Mouse (Mus musculus): ENCODE measurements around the gene Ift46. TPM values are rescaled to one million over a fixed set of nuclear protein-coding genes. Genes with fewer than 3 reads are reported as not detected.
"Not testable (repeated sequence)": the region's sequence is repeated elsewhere in the genome, so short reads cannot be mapped to it uniquely, and the experiment has no call there.

Gene Ift46
- polyA plus RNA-seq, 1 experiment from 2014 or later, result 141 TPM

GRCm38 (mm10) chr9:44748473-44748872 is 19.2 kb upstream of the Ift46 start:
- DNase-seq (ENCODE audit: low spot score, missing footprints), result peak; percentile 39
- H3K27me3 ChIP-seq (ENCODE audit: control insufficient read depth, insufficient read depth, low read length), result no peaks in the 10 kb centered on the region
- no peak for ATAC-seq (ENCODE audit: low FRiP score)
- H3K4me3 ChIP-seq (ENCODE audit: low read depth, low read length), result no peak overlapping the region
- no peak overlapping the region for H3K9ac ChIP-seq (ENCODE audit: low read length)
- H3K9me3 ChIP-seq (ENCODE audit: control insufficient read depth, low read length), result no peaks in the 10 kb centered on the region
- H3K36me3 ChIP-seq (ENCODE audit: control insufficient read depth, insufficient read depth, low read length), result peaks cover 15% of the 10 kb centered on the region; the same call in 1 of the 2 replicates
- H3K4me1 ChIP-seq (ENCODE audit: control insufficient read depth, insufficient read depth, low read length), result no peaks in the 10 kb centered on the region
- no peak overlapping the region for H3K4me2 ChIP-seq
- WGBS, result 94% methylated on average over 7 of the region's 7 CpGs
- no peak overlapping the region for H3K27ac ChIP-seq (ENCODE audit: low read depth, low read length)

GRCm38 (mm10) chr9:44760873-44761272 is 6.8 kb upstream of the Ift46 start:
- Histone ChIP-seq H3K9ac (ENCODE audit: low read length) (no peak overlapping the region), H3K4me2 (no peak overlapping the region), H3K27ac (ENCODE audit: low read depth, low read length) (no peak overlapping the region), H3K36me3 (ENCODE audit: control insufficient read depth, insufficient read depth, low read length) (peaks cover 7% of the 10 kb centered on the region; the same call in 1 of the 2 replicates), H3K4me3 (ENCODE audit: low read depth, low read length) (no peak overlapping the region), H3K27me3 (ENCODE audit: control insufficient read depth, insufficient read depth, low read length) (no peaks in the 10 kb centered on the region), H3K4me1 (ENCODE audit: control insufficient read depth, insufficient read depth, low read length) (no peaks in the 10 kb centered on the region), H3K9me3 (ENCODE audit: control insufficient read depth, low read length) (no peaks in the 10 kb centered on the region)
- ATAC-seq (ENCODE audit: low FRiP score) (no peak), DNase-seq (ENCODE audit: low spot score, missing footprints) (no peak)
- 89% methylated on average over 2 of the region's 2 CpGs for WGBS

GRCm38 (mm10) chr9:44768029-44768394 is 304 bp downstream of the Ift46 start:
- not testable (repeated sequence) for H3K9ac ChIP-seq (ENCODE audit: low read length); ATAC-seq (ENCODE audit: low FRiP score); DNase-seq (ENCODE audit: low spot score, missing footprints); H3K27me3 ChIP-seq (ENCODE audit: control insufficient read depth, insufficient read depth, low read length); H3K36me3 ChIP-seq (ENCODE audit: control insufficient read depth, insufficient read depth, low read length); H3K4me1 ChIP-seq (ENCODE audit: control insufficient read depth, insufficient read depth, low read length); H3K9me3 ChIP-seq (ENCODE audit: control insufficient read depth, low read length); H3K27ac ChIP-seq (ENCODE audit: low read depth, low read length)
- H3K4me2 ChIP-seq, result peak overlapping the region; percentile 4; the same call in 1 of the 2 replicates
- WGBS, result 51% methylated on average over 7 of the region's 9 CpGs
- H3K4me3 ChIP-seq (ENCODE audit: low read depth, low read length), result peak overlapping the region; percentile 100; the same call in 1 of the 2 replicates

GRCm38 (mm10) chr9:44771376-44771775 is 3.7 kb downstream of the Ift46 start:
- WGBS, result 90% methylated on average over 5 of the region's 5 CpGs
- ATAC-seq (ENCODE audit: low FRiP score), result no peak
- no peak overlapping the region for H3K4me3 ChIP-seq (ENCODE audit: low read depth, low read length)

GRCm38 (mm10) chr9:44772392-44772749 is 4.7 kb downstream of the Ift46 start:
- no peaks in the 10 kb centered on the region for H3K27me3 ChIP-seq (ENCODE audit: control insufficient read depth, insufficient read depth, low read length)
- H3K9ac ChIP-seq (ENCODE audit: low read length), result peak overlapping the region; percentile 84; the same call in 1 of the 2 replicates
- H3K9me3 ChIP-seq (ENCODE audit: control insufficient read depth, low read length), result no peaks in the 10 kb centered on the region
- H3K36me3 ChIP-seq (ENCODE audit: control insufficient read depth, insufficient read depth, low read length), result no peaks in the 10 kb centered on the region
- no peak for ATAC-seq (ENCODE audit: low FRiP score)
- peak overlapping the region; percentile 73; the same call in 1 of the 2 replicates for H3K4me3 ChIP-seq (ENCODE audit: low read depth, low read length)
- H3K4me2 ChIP-seq, result no peak overlapping the region
- H3K27ac ChIP-seq (ENCODE audit: low read depth, low read length), result no peak overlapping the region
- DNase-seq (ENCODE audit: low spot score, missing footprints), result peak; percentile 87
- 23% methylated on average over 5 of the region's 5 CpGs for WGBS
- H3K4me1 ChIP-seq (ENCODE audit: control insufficient read depth, insufficient read depth, low read length), result peaks cover 4% of the 10 kb centered on the region; the same call in 1 of the 2 replicates

More at GRCm38 (mm10) chr9:44771376-44771775, 3.7 kb downstream of the Ift46 start:
- Histone ChIP-seq H3K27ac (ENCODE audit: low read depth, low read length) (no peak overlapping the region), H3K4me2 (no peak overlapping the region), H3K9me3 (ENCODE audit: control insufficient read depth, low read length) (no peaks in the 10 kb centered on the region), H3K4me1 (ENCODE audit: control insufficient read depth, insufficient read depth, low read length) (peaks cover 6% of the 10 kb centered on the region), H3K9ac (ENCODE audit: low read length) (no peak overlapping the region), H3K27me3 (ENCODE audit: control insufficient read depth, insufficient read depth, low read length) (no peaks in the 10 kb centered on the region), H3K36me3 (ENCODE audit: control insufficient read depth, insufficient read depth, low read length) (no peaks in the 10 kb centered on the region)
- DNase-seq (ENCODE audit: low spot score, missing footprints), result no peak

DNA sequence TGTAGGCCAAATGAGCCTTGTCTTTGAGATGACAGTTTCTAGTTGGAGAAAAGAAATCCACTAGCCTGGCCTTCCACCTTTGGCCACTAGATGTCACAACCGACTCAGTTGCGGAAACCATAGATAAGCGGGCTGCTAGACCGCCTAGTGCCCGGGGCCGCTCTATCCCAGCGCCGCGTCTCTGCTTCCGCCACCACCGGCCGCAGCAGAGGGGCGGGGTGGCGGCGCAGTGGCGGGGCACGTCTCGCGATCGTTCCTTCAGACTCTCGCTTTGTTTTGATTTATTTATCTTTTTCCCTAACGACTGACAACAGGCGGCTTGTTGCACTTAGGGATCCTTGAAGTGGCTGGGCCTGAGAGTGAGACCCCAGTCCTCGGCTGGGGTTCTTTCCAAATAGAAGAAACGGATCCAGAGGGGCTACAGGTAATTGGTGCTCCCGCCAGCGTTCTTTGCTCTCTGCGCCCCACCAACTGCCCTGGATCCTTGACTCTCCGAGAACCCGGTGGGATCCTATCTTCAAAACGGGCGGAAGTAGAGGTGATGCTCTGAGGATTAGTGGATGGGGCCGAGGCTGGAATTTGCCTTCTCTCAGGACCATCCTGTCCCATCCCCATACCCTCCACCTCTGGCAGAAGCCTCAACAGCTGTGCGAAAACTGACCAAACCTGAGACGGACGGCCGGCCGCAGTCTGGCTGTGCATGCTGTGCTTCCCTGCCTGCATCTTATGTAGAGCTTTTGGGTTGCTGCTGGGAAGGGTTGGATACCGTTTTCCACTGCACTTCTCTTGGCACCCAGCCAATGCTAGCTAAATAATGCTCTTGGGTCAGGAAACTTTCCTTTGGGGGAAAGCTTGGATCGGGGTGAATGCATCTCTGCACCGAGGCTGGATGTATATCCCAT is 5.3 kb downstream of the Ift46 start:
- under 1% methylated on average over 41 of the region's 41 CpGs for WGBS
- no peaks in the 10 kb centered on the region for H3K27me3 ChIP-seq (ENCODE audit: control insufficient read depth, insufficient read depth, low read length)

DNA sequence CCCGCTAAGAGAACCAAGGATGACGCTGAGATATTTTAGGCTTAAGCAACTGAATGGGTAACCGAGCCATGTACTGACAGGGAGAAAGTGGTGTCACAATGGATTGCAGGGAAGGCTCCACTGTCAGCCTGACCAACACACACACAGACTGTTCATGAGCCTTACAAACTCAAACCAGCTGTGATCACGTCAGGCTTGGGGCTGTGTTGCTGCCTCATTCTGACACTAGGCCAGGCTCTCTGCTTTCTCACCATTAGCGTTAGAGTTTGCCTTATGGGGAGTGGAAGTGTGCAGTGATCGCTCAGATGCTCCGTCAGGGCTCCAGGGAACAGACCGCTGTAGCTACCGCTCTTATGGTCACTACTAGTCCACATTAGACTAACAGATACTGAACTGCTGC is 25.1 kb downstream of the Ift46 start:
- no peak overlapping the region for H3K27ac ChIP-seq (ENCODE audit: low read depth, low read length)
- no peak overlapping the region for H3K9ac ChIP-seq (ENCODE audit: low read length)
- DNase-seq (ENCODE audit: low spot score, missing footprints), result no peak
- ATAC-seq (ENCODE audit: low FRiP score), result no peak
- peaks cover 18% of the 10 kb centered on the region for H3K36me3 ChIP-seq (ENCODE audit: control insufficient read depth, insufficient read depth, low read length)
- H3K4me3 ChIP-seq (ENCODE audit: low read depth, low read length), result no peak overlapping the region
- no peaks in the 10 kb centered on the region for H3K9me3 ChIP-seq (ENCODE audit: control insufficient read depth, low read length)
- WGBS, result 76% methylated on average over 9 of the region's 9 CpGs
- no peaks in the 10 kb centered on the region for H3K4me1 ChIP-seq (ENCODE audit: control insufficient read depth, insufficient read depth, low read length)
- H3K4me2 ChIP-seq, result no peak overlapping the region
- peaks cover under 1% of the 10 kb centered on the region; the same call in 1 of the 2 replicates for H3K27me3 ChIP-seq (ENCODE audit: control insufficient read depth, insufficient read depth, low read length)

More for the DNA sequence above, 5.3 kb downstream of the Ift46 start:
- peak overlapping the region; percentile 73 for H3K4me3 ChIP-seq (ENCODE audit: low read depth, low read length)
- H3K4me2 ChIP-seq, result peak overlapping the region; percentile 75
- DNase-seq (ENCODE audit: low spot score, missing footprints) (peak; percentile 99), ATAC-seq (ENCODE audit: low FRiP score) (peak; percentile 98)
- H3K9ac ChIP-seq (ENCODE audit: low read length), result peak overlapping the region; percentile 84
- H3K9me3 ChIP-seq (ENCODE audit: control insufficient read depth, low read length), result no peaks in the 10 kb centered on the region
- H3K27ac ChIP-seq (ENCODE audit: low read depth, low read length), result peak overlapping the region; percentile 62
- H3K4me1 ChIP-seq (ENCODE audit: control insufficient read depth, insufficient read depth, low read length), result peaks cover 4% of the 10 kb centered on the region; the same call in 1 of the 2 replicates
- no peaks in the 10 kb centered on the region for H3K36me3 ChIP-seq (ENCODE audit: control insufficient read depth, insufficient read depth, low read length)

DNA sequence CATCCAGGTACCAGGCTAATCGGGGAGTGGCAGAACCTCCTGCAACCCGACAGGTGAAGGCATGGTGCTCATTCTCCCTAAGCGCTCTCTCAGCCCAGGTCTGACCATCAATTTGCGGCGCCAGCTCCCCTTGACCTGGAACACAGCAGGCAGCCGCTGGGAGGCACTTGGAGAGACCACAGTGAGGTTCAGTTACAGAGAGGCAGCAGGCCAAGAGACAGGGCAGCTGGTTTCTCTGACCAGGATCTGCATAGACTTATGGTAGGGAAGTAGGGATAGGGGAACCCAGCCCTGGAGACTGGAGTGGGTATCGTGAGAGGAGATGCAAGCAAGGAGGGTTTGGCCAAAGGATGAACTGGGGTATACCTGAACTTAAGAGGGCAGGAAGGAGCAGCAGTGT is 30.6 kb downstream of the Ift46 start:
- Histone ChIP-seq H3K9ac (ENCODE audit: low read length) (no peak overlapping the region), H3K27me3 (ENCODE audit: control insufficient read depth, insufficient read depth, low read length) (peaks cover 11% of the 10 kb centered on the region), H3K9me3 (ENCODE audit: control insufficient read depth, low read length) (no peaks in the 10 kb centered on the region), H3K4me1 (ENCODE audit: control insufficient read depth, insufficient read depth, low read length) (peaks cover 10% of the 10 kb centered on the region), H3K36me3 (ENCODE audit: control insufficient read depth, insufficient read depth, low read length) (no peaks in the 10 kb centered on the region), H3K4me3 (ENCODE audit: low read depth, low read length) (peak overlapping the region; percentile 49; the same call in 1 of the 2 replicates), H3K27ac (ENCODE audit: low read depth, low read length) (no peak overlapping the region), H3K4me2 (peak overlapping the region; percentile 62)
- DNase-seq (ENCODE audit: low spot score, missing footprints), result no peak
- 40% methylated on average over 7 of the region's 7 CpGs for WGBS
- no peak for ATAC-seq (ENCODE audit: low FRiP score)

Data from midbrain, embryonic 11.5 days (tissue).